Mouse (Mus musculus) forebrain, embryonic 16.5 days (tissue): Measurements from ENCODE around the gene Lypd3. TPM values are rescaled to one million over a fixed set of nuclear protein-coding genes. Genes with fewer than 3 reads are reported as not detected.

Source experiments
- ATAC-seq: fragments of 200-750 bp; cut with Nextera tagmentation; 2 replicates; pipeline ENCODE4 v1.8.0; 2017; ENCODE audit warnings: mild to moderate bottlenecking, moderate library complexity
- H3K27ac ChIP-seq: fragments of 300-500 bp; sonication (generic); 2 replicates; pipeline ENCODE4 v1.5.1; 2014; ENCODE audit warnings: low read length, control low read depth
- H3K27me3 ChIP-seq: fragments of 300-500 bp; sonication (generic); replicated peaks from 2 replicates; pipeline ENCODE4 v1.6.1; 2014; ENCODE audit warnings: low read length; ENCODE audit not compliant: control insufficient read depth, insufficient read depth
- H3K36me3 ChIP-seq: fragments of 300-500 bp; sonication (generic); 2 replicates; pipeline ENCODE4 v1.6.1; 2014; ENCODE audit not compliant: control insufficient read depth, insufficient read depth
- H3K4me1 ChIP-seq: fragments of 300-500 bp; sonication (generic); replicated peaks from 2 replicates; pipeline ENCODE4 v1.6.1; 2014; ENCODE audit warnings: low read length; ENCODE audit not compliant: control insufficient read depth, insufficient read depth
- H3K4me2 ChIP-seq: fragments of 300-500 bp; sonication (generic); 2 replicates; pipeline ENCODE4 v1.6.1; 2014; ENCODE audit warnings: mild to moderate bottlenecking, low read length, control low read depth
- H3K4me3 ChIP-seq: fragments of 300-500 bp; sonication (generic); replicated peaks from 2 replicates; pipeline ENCODE4 v1.5.1; 2014; ENCODE audit warnings: mild to moderate bottlenecking, low read length, control low read depth
- H3K9ac ChIP-seq: fragments of 300-500 bp; sonication (generic); replicated peaks from 2 replicates; pipeline ENCODE4 v1.6.1; 2014; ENCODE audit warnings: low read depth, low read length, control low read depth
- H3K9me3 ChIP-seq: fragments of 300-500 bp; sonication (generic); 2 replicates; pipeline ENCODE4 v1.6.1; 2016; ENCODE audit warnings: low read length; ENCODE audit not compliant: control insufficient read depth
- WGBS: fragments of 180-500 bp; shearing (Covaris S2); extraction: QIAGEN DNeasy Blood & Tissue Kit; methylation state at CpG from one replicate; pipeline ENCODE4 v1.1.7; 2014; 5-methylcytosine and 5-hydroxymethylcytosine counted together
- polyA plus RNA-seq: library from polyadenylated mRNA; unstranded; fragments of >200 nt; fragmentation: Nextera tagmentation; extraction: Ambion mirVana; gene quantifications from 2 replicates; pipeline ENCODE4 v1.2.1, GENCODE M21; 2015

Gene Lypd3
- polyA plus RNA-seq, 1 experiment from 2014 or later = 0.29 TPM

GRCm38 (mm10) chr7:24628685-24629610 is 7.4 kb upstream of the Lypd3 start:
- no peaks in the 10 kb centered on the region for H3K9me3 ChIP-seq
- WGBS = 8% methylated on average over 31 of the region's 33 CpGs
- H3K4me3 ChIP-seq = peak overlapping the region; percentile 31
- peak overlapping the region; percentile 48; the same call in 1 of the 2 replicates for H3K9ac ChIP-seq
- peak; percentile 71 for ATAC-seq
- H3K4me1 ChIP-seq = peaks cover 6% of the 10 kb centered on the region
- H3K36me3 ChIP-seq = no peaks in the 10 kb centered on the region
- H3K4me2 ChIP-seq = peak overlapping the region; percentile 52
- H3K27me3 ChIP-seq = no peaks in the 10 kb centered on the region
- H3K27ac ChIP-seq = no peak overlapping the region

GRCm38 (mm10) chr7:24629672-24630071 is 6.7 kb upstream of the Lypd3 start:
- Histone ChIP-seq H3K4me2 (no peak overlapping the region), H3K36me3 (no peaks in the 10 kb centered on the region), H3K9ac (no peak overlapping the region), H3K4me3 (no peak overlapping the region), H3K4me1 (peaks cover 6% of the 10 kb centered on the region), H3K9me3 (no peaks in the 10 kb centered on the region), H3K27me3 (no peaks in the 10 kb centered on the region), H3K27ac (no peak overlapping the region)
- 75% methylated on average over 4 of the region's 4 CpGs for WGBS
- ATAC-seq = no peak

- Histone ChIP-seq H3K9ac (no peak overlapping the region), H3K4me3 (no peak overlapping the region)
- WGBS = 65% methylated on average over 10 of the region's 10 CpGs
Measured at GRCm38 (mm10) chr7:24630116-24630880, 6.1 kb upstream of the Lypd3 start.

GRCm38 (mm10) chr7:24637046-24637445 is 696 bp downstream of the Lypd3 start:
- Histone ChIP-seq H3K9me3 (no peaks in the 10 kb centered on the region), H3K27me3 (peaks cover 41% of the 10 kb centered on the region), H3K4me3 (no peak overlapping the region; the same call in 1 of the 2 replicates), H3K4me1 (peaks cover 9% of the 10 kb centered on the region), H3K36me3 (no peaks in the 10 kb centered on the region), H3K9ac (no peak overlapping the region), H3K4me2 (no peak overlapping the region), H3K27ac (no peak overlapping the region)
- 2% methylated on average over 18 of the region's 18 CpGs for WGBS
- ATAC-seq = peak; percentile 40; the same call in 1 of the 2 replicates

More at GRCm38 (mm10) chr7:24630116-24630880, 6.1 kb upstream of the Lypd3 start:
- no peak overlapping the region for H3K27ac ChIP-seq
- no peak for ATAC-seq
- H3K36me3 ChIP-seq = no peaks in the 10 kb centered on the region
- H3K27me3 ChIP-seq = no peaks in the 10 kb centered on the region
- no peaks in the 10 kb centered on the region for H3K9me3 ChIP-seq
- H3K4me2 ChIP-seq = no peak overlapping the region
- H3K4me1 ChIP-seq = peaks cover 6% of the 10 kb centered on the region

- Histone ChIP-seq H3K9ac (0 out of 2 replicates have a peak overlapping the region, but pooled peaks have one; percentile 12), H3K27me3 (peaks cover 41% of the 10 kb centered on the region)
Measured at GRCm38 (mm10) chr7:24638026-24638856, 1.9 kb downstream of the Lypd3 start.

GRCm38 (mm10) chr7:24640450-24640849 is 4.1 kb downstream of the Lypd3 start:
- H3K4me2 ChIP-seq = no peak overlapping the region
- no peaks in the 10 kb centered on the region for H3K9me3 ChIP-seq
- H3K36me3 ChIP-seq = no peaks in the 10 kb centered on the region
- H3K4me1 ChIP-seq = peaks cover 9% of the 10 kb centered on the region
- H3K9ac ChIP-seq = no peak overlapping the region
- H3K4me3 ChIP-seq = no peak overlapping the region
- peaks cover 41% of the 10 kb centered on the region for H3K27me3 ChIP-seq
- WGBS = 62% methylated on average over 13 of the region's 13 CpGs
- no peak overlapping the region for H3K27ac ChIP-seq
- no peak for ATAC-seq

More at GRCm38 (mm10) chr7:24638026-24638856, 1.9 kb downstream of the Lypd3 start:
- WGBS = 2% methylated on average over 35 of the region's 35 CpGs
- no peaks in the 10 kb centered on the region for H3K36me3 ChIP-seq
- ATAC-seq = peak; percentile 40; the same call in 1 of the 2 replicates
- no peak overlapping the region for H3K27ac ChIP-seq
- peaks cover 9% of the 10 kb centered on the region for H3K4me1 ChIP-seq
- H3K4me3 ChIP-seq = peak overlapping the region; percentile 42
- H3K4me2 ChIP-seq = peak overlapping the region; percentile 70
- H3K9me3 ChIP-seq = no peaks in the 10 kb centered on the region

- Histone ChIP-seq H3K36me3 (no peaks in the 10 kb centered on the region), H3K27me3 (peaks cover 29% of the 10 kb centered on the region), H3K9me3 (no peaks in the 10 kb centered on the region), H3K9ac (no peak overlapping the region), H3K4me3 (no peak overlapping the region), H3K4me2 (no peak overlapping the region), H3K27ac (no peak overlapping the region), H3K4me1 (peaks cover 9% of the 10 kb centered on the region)
- ATAC-seq = no peak
- 11% methylated on average over 9 of the region's 9 CpGs for WGBS
Measured at GRCm38 (mm10) chr7:24642491-24642890, 6.1 kb downstream of the Lypd3 start.

- H3K27ac ChIP-seq = no peak overlapping the region
- WGBS = 88% methylated on average over 6 of the region's 6 CpGs
- no peak overlapping the region for H3K4me3 ChIP-seq
- H3K36me3 ChIP-seq = no peaks in the 10 kb centered on the region
- no peak overlapping the region for H3K4me2 ChIP-seq
- no peak for ATAC-seq
- no peaks in the 10 kb centered on the region for H3K4me1 ChIP-seq
- H3K27me3 ChIP-seq = peaks cover 12% of the 10 kb centered on the region; the same call in 1 of the 2 replicates
- H3K9me3 ChIP-seq = no peaks in the 10 kb centered on the region
- H3K9ac ChIP-seq = no peak overlapping the region
Measured at GRCm38 (mm10) chr7:24644492-24644891, 8.1 kb downstream of the Lypd3 start.
